Mouse (Mus musculus) bone marrow, adult 2 months (tissue): ENCODE measurements around the gene Pomt1.
A peak's percentile ranks its signal among the peaks of the same experiment; 100 is the strongest.

Experiments used
- CTCF ChIP-seq: fragments of 200-500 bp; IDR thresholded peaks from 2 replicates; pipeline ENCODE4 v1.5.1; 2011; ENCODE audit warnings: low read length, control low read depth; ENCODE audit not compliant: control insufficient read depth, insufficient read depth
- POLR2A ChIP-seq: fragments of 200-500 bp; IDR thresholded peaks from 2 replicates; pipeline ENCODE4 v1.6.1; 2011; ENCODE audit warnings: low read depth, mild to moderate bottlenecking, control low read depth, low read length, borderline replicate concordance; ENCODE audit not compliant: control insufficient read depth

GRCm38 (mm10) chr2:32235886-32236759 lies at the start of gene Pomt1:
- peak; percentile 89; the same call in 1 of the 2 replicates for TF ChIP-seq POLR2A
- TF ChIP-seq CTCF: no peak; the same call in 1 of the 2 replicates
